In the genomic region with DNA sequence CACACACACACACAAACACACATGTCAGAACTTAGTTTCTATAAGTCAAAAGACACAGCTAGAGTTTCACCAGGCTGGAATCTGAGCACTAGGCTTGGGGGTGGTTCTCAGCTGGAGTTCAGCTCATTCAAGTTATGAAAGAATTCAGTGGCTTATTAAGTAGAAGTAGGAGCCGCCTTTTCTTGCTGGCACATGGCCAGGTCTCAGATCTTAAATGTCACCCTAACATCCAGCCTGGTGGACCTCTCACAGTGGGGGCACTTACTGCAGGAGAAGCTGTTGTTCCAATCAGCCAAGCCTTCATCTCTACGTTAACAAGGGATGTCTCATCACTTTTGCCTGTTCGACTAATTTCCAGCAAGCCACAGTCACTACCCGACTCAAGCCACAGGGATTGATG, we compare ENCODE assay signal across 18 mouse cellular contexts. TPM values are rescaled to one million over a fixed set of nuclear protein-coding genes. Genes with fewer than 3 reads are reported as not detected.
DNase-seq lines count a peak whose midpoint lies in the region; ATAC-seq and TF ChIP-seq lines count a peak whose summit lies in the region.
"Had no signal": no experiment of that assay in that cellular context is flagged by ENCODE, and none has a peak within 500 bp of the region (broad histone marks: within the 10 kb centered on the region; RNA-seq: fewer than 3 reads in every experiment).

No protein-coding gene starts in this region.

- no peak for TF ChIP-seq CTCF in embryonic fibroblast, embryonic 13.5 days (IDR thresholded peaks at IDR 0.05; ENCODE audit: borderline replicate concordance, insufficient read depth, low read length)

- no peak for TF ChIP-seq POLR2A in embryonic fibroblast, embryonic 13.5 days (IDR thresholded peaks at IDR 0.05; ENCODE audit: low read depth, low read length)

- peaks cover 54% of the 10 kb centered on the region for H3K4me1 ChIP-seq in forebrain, embryonic 13.5 days
- peaks cover 23% of the 10 kb centered on the region for H3K4me1 ChIP-seq in forebrain, embryonic 16.5 days (replicated peaks; ENCODE audit: control insufficient read depth, insufficient read depth, low read length)
- peaks cover 44% of the 10 kb centered on the region for H3K4me1 ChIP-seq in midbrain, embryonic 11.5 days (ENCODE audit: control insufficient read depth, insufficient read depth, low read length)
- peaks cover 36% of the 10 kb centered on the region for H3K4me1 ChIP-seq in midbrain, embryonic 16.5 days (ENCODE audit: control insufficient read depth, insufficient read depth, low read length)
- H3K4me1 ChIP-seq in embryonic fibroblast, embryonic 13.5 days (ENCODE audit: control insufficient read depth, insufficient read depth, low read length) = no peaks in the 10 kb centered on the region; the same call in none of the 2 replicates
- H3K4me1 ChIP-seq in midbrain, embryonic 15.5 days = peaks cover 51% of the 10 kb centered on the region

- H3K27me3 ChIP-seq in forebrain, embryonic 13.5 days = no peaks in the 10 kb centered on the region
- H3K27me3 ChIP-seq in forebrain, embryonic 16.5 days (replicated peaks; ENCODE audit: control insufficient read depth, insufficient read depth, low read length) = no peaks in the 10 kb centered on the region
- no peaks in the 10 kb centered on the region for H3K27me3 ChIP-seq in midbrain, embryonic 11.5 days (ENCODE audit: control insufficient read depth, insufficient read depth, low read length)
- H3K27me3 ChIP-seq in midbrain, embryonic 16.5 days (ENCODE audit: control insufficient read depth, insufficient read depth, low read depth, low read length) = no peaks in the 10 kb centered on the region
- H3K27me3 ChIP-seq in midbrain, embryonic 15.5 days (replicated peaks) = no peaks in the 10 kb centered on the region
- H3K27me3 ChIP-seq: neural tube, embryonic 12.5 days had no signal

- no peaks in the 10 kb centered on the region for H3K36me3 ChIP-seq in forebrain, embryonic 13.5 days (ENCODE audit: poor library complexity, severe bottlenecking)
- H3K36me3 ChIP-seq in forebrain, embryonic 16.5 days (ENCODE audit: control insufficient read depth, insufficient read depth) = no peaks in the 10 kb centered on the region
- peaks cover 3% of the 10 kb centered on the region; the same call in 1 of the 2 replicates for H3K36me3 ChIP-seq in midbrain, embryonic 11.5 days (ENCODE audit: control insufficient read depth, insufficient read depth, low read length)
- no peaks in the 10 kb centered on the region for H3K36me3 ChIP-seq in midbrain, embryonic 16.5 days (ENCODE audit: control insufficient read depth, insufficient read depth, low read length)
- no peaks in the 10 kb centered on the region for H3K36me3 ChIP-seq in midbrain, embryonic 15.5 days (replicated peaks)
- H3K36me3 ChIP-seq: neural tube, embryonic 12.5 days had no signal

- no peak overlapping the region for H3K4me2 ChIP-seq in forebrain, embryonic 13.5 days
- H3K4me2 ChIP-seq in forebrain, embryonic 16.5 days (ENCODE audit: low read length) = no peak overlapping the region
- no peak overlapping the region for H3K4me2 ChIP-seq in midbrain, embryonic 11.5 days
- H3K4me2 ChIP-seq in midbrain, embryonic 16.5 days (ENCODE audit: low read length) = no peak overlapping the region
- no peak overlapping the region for H3K4me2 ChIP-seq in midbrain, embryonic 15.5 days
- H3K4me2 ChIP-seq: heart, embryonic 11.5 days; neural tube, embryonic 12.5 days had no signal

- no peak overlapping the region for H3K9ac ChIP-seq in forebrain, embryonic 13.5 days
- no peak overlapping the region for H3K9ac ChIP-seq in forebrain, embryonic 16.5 days (replicated peaks; ENCODE audit: low read depth, low read length)
- no peak overlapping the region for H3K9ac ChIP-seq in midbrain, embryonic 11.5 days (ENCODE audit: low read length)
- no peak overlapping the region for H3K9ac ChIP-seq in midbrain, embryonic 16.5 days (ENCODE audit: low read depth, low read length)
- H3K9ac ChIP-seq in midbrain, embryonic 15.5 days = no peak overlapping the region
- H3K9ac ChIP-seq: liver, postnatal 0 days; neural tube, embryonic 12.5 days had no signal

- ATAC-seq in forebrain, embryonic 13.5 days = peak; percentile 43; the same call in 1 of the 2 replicates
- ATAC-seq in forebrain, embryonic 16.5 days = no peak
- ATAC-seq in midbrain, embryonic 11.5 days (ENCODE audit: low FRiP score) = no peak
- no peak for ATAC-seq in midbrain, embryonic 16.5 days
- ATAC-seq in midbrain, embryonic 15.5 days (replicated peaks) = no peak
- ATAC-seq: liver, postnatal 0 days had no signal

- WGBS in forebrain, embryonic 13.5 days = 7% methylated on average over 4 of the region's 4 CpGs
- WGBS in forebrain, embryonic 16.5 days = 4% methylated on average over 4 of the region's 4 CpGs
- 41% methylated on average over 4 of the region's 4 CpGs for WGBS in midbrain, embryonic 11.5 days
- 12% methylated on average over 4 of the region's 4 CpGs for WGBS in midbrain, embryonic 16.5 days
- WGBS in midbrain, embryonic 15.5 days = 16% methylated on average over 4 of the region's 4 CpGs

- peak overlapping the region; percentile 37; the same call in 1 of the 2 replicates for H3K27ac ChIP-seq in forebrain, embryonic 13.5 days
- no peak overlapping the region for H3K27ac ChIP-seq in forebrain, embryonic 16.5 days (ENCODE audit: low read length)
- H3K27ac ChIP-seq in midbrain, embryonic 11.5 days (ENCODE audit: low read depth, low read length) = peak overlapping the region; percentile 35
- no peak overlapping the region for H3K27ac ChIP-seq in midbrain, embryonic 16.5 days (ENCODE audit: low read length)
- H3K27ac ChIP-seq in embryonic fibroblast, embryonic 13.5 days (ENCODE audit: insufficient read depth, low read length) = 0 out of 2 replicates have a peak overlapping the region, but pooled peaks have one; percentile 0
- peak overlapping the region; percentile 47; the same call in 1 of the 2 replicates for H3K27ac ChIP-seq in midbrain, embryonic 15.5 days
- H3K27ac ChIP-seq: macrophage; neural tube, embryonic 12.5 days had no signal

- DNase-seq in midbrain, embryonic 11.5 days (ENCODE audit: low spot score, missing footprints) = no peak
- DNase-seq in frontal cortex, adult 2 months (ENCODE audit: extremely low spot score in 1 of 2, low spot score in 1 of 2) = no peak
- DNase-seq: B cell, adult 2 months; cerebellum, postnatal 10 days; embryo, embryonic 11 days; heart, postnatal 14 days; kidney, adult 8-10 months; kidney, postnatal 25 days; liver; liver, postnatal 0 days had no signal

- no peak overlapping the region for H3K4me3 ChIP-seq in forebrain, embryonic 13.5 days
- H3K4me3 ChIP-seq in forebrain, embryonic 16.5 days (replicated peaks; ENCODE audit: low read length) = no peak overlapping the region
- no peak overlapping the region for H3K4me3 ChIP-seq in midbrain, embryonic 11.5 days (ENCODE audit: low read depth, low read length)
- H3K4me3 ChIP-seq in midbrain, embryonic 16.5 days (ENCODE audit: low read depth, low read length) = no peak overlapping the region
- H3K4me3 ChIP-seq in embryonic fibroblast, embryonic 13.5 days (ENCODE audit: insufficient read depth, low read length) = no peak overlapping the region
- H3K4me3 ChIP-seq in midbrain, embryonic 15.5 days = no peak overlapping the region
- H3K4me3 ChIP-seq: neural tube, embryonic 12.5 days had no signal

- no peaks in the 10 kb centered on the region for H3K9me3 ChIP-seq in forebrain, embryonic 13.5 days (replicated peaks)
- no peaks in the 10 kb centered on the region for H3K9me3 ChIP-seq in forebrain, embryonic 16.5 days (ENCODE audit: control insufficient read depth, low read length)
- no peaks in the 10 kb centered on the region for H3K9me3 ChIP-seq in midbrain, embryonic 11.5 days (ENCODE audit: control insufficient read depth, low read length)
- no peaks in the 10 kb centered on the region for H3K9me3 ChIP-seq in midbrain, embryonic 16.5 days (replicated peaks; ENCODE audit: control insufficient read depth, low read length, poor library complexity, severe bottlenecking)
- no peaks in the 10 kb centered on the region for H3K9me3 ChIP-seq in midbrain, embryonic 15.5 days
- H3K9me3 ChIP-seq: neural tube, embryonic 12.5 days had no signal

RNA-seq across cellular contexts. Expression of a gene that starts 39.5 kb away (rescaled TPM):
- polyA plus RNA-seq in forebrain, embryonic 13.5 days (2015; fragmentation: Nextera tagmentation; extraction: Ambion mirVana) = 54.9 and 56.4 TPM in 2 replicates
- polyA plus RNA-seq in forebrain, embryonic 16.5 days (2015; fragmentation: Nextera tagmentation; extraction: Ambion mirVana) = 49.0 and 53.7 TPM in 2 replicates
- polyA plus RNA-seq in midbrain, embryonic 11.5 days (2014; fragmentation: Nextera tagmentation; extraction: Ambion mirVana) = 77.0 and 77.3 TPM in 2 replicates
- 44.7 and 54.7 TPM in 2 replicates for polyA plus RNA-seq in midbrain, embryonic 16.5 days (2015; fragmentation: Nextera tagmentation; extraction: Ambion mirVana)
- polyA plus RNA-seq in embryonic fibroblast, embryonic 13.5 days (2011; ENCODE audit: insufficient read length, low read depth, missing spikeins) = 8.8 and 9.5 TPM in 2 replicates
- 50.3 and 50.9 TPM in 2 replicates for polyA plus RNA-seq in midbrain, embryonic 15.5 days (2015; fragmentation: Nextera tagmentation; extraction: Ambion mirVana)
- polyA plus RNA-seq in frontal cortex, adult 2 months (2012; rRNA removed) = 50.9 and 58.9 TPM in 2 replicates
- polyA plus RNA-seq: macrophage had no signal

Comparison
In these comparisons a context has a peak if more than half of its experiments do, and no peak if none do; other contexts are left out.
1. H3K27ac ChIP-seq: peak in forebrain, embryonic 13.5 days (single experiment), midbrain, embryonic 11.5 days (single experiment), embryonic fibroblast, embryonic 13.5 days (single experiment) and midbrain, embryonic 15.5 days (single experiment); none in forebrain, embryonic 16.5 days (single experiment) and midbrain, embryonic 16.5 days (single experiment).